Mouse (Mus musculus) gastrocnemius, adult 2 months (tissue): ENCODE measurements around the gene Eomes. TPM values are rescaled to one million over a fixed set of nuclear protein-coding genes. Genes with fewer than 3 reads are reported as not detected.
A peak's percentile ranks its signal among the peaks of the same experiment; 100 is the strongest.

Source experiments
- DNase-seq: peaks from one replicate; pipeline ENCODE4 v3.0.0; 2022
- H3K27ac ChIP-seq: fragments of 200-600 bp; 2 replicates; pipeline ENCODE4 v1.8.1; 2022; ENCODE audit warnings: mild to moderate bottlenecking
- H3K4me3 ChIP-seq: fragments of 200-600 bp; 2 replicates; pipeline ENCODE4 v1.8.1; 2022; ENCODE audit warnings: mild to moderate bottlenecking, moderate library complexity
- CTCF ChIP-seq: fragments of 200-600 bp; IDR thresholded peaks from 2 replicates; pipeline ENCODE4 v1.8.1; 2022; ENCODE audit warnings: antibody characterized with exemption, mild to moderate bottlenecking, moderate library complexity
- intact Hi-C: fragments of 180-260 bp; cut with DNase I; formaldehyde crosslinking; loops from one replicate; pipeline ENCODE4 v1.15.1; 2025
- total RNA-seq, 2 experiments: library from RNA; stranded (reverse); gene quantifications; 2 replicates each; pipeline ENCODE4 v1.2.3; 2021

Gene Eomes
- total RNA-seq, 2 experiments from 2014 or later, result not detected

DNA sequence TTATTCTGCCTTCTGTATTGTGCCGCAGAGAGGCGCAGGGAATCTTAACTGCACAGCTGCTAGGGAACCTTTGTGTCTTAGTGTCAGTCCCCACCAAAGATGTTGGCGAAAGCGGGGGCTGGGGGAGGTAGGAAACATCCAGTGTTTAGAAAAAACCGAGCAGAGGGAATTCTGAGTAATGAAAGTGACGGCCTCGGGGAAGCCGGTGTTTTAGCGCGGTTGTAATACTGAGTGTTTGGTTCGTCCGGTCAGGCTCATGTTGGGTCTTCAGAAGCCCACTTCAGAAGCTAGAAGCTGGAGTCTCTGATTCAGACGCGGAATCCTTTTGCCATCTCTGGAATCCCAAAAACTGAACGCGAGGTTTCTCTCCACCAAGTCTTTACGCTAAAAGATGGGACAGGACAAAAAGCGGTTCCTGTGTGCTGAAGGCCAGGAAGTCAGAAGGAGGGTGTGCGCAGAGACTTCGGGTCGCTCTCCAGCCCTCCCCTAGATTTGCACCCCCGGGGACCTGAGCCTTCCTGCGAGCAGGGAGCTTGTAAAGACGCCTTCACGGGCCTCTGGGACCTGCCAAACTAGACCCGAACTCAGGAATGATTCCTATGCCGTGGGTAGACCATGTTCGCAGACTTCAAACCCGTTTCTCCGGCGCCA lies 606 bp upstream of the Eomes start:
- no peak for TF ChIP-seq CTCF
- Histone ChIP-seq H3K4me3 (peak overlapping the region; percentile 71), H3K27ac (no peak overlapping the region)
- no peak for DNase-seq
- intact Hi-C loops, result no loop called here

DNA sequence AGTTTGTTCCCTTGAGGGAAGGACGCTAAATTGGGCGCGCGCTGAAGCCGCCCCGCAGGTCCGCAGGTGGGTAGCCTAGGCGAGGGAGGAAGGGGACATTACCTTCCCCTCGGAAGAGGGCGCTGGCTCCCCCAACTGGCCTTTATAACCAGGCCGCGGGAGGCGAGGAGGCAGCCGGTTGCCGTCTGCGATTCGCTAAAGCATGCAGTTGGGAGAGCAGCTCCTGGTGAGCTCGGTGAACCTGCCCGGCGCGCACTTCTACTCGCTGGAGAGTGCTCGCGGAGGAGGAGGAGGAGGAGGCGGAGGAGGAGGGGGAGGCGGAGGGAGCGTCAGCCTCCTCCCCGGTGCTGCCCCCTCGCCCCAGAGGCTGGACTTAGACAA lies 436 bp downstream of the Eomes start:
- intact Hi-C loops, result no loop called here
- no peak for DNase-seq
- Histone ChIP-seq H3K4me3 (peak overlapping the region; percentile 71), H3K27ac (no peak overlapping the region)
- TF ChIP-seq CTCF, result peak; percentile 4; the same call in 1 of the 2 replicates

- H3K27ac ChIP-seq, result no peak overlapping the region
- intact Hi-C loops, result no loop called here
- DNase-seq, result peak; percentile 43
- peak; percentile 51 for TF ChIP-seq CTCF
- peak overlapping the region; percentile 71 for H3K4me3 ChIP-seq
These were observed 961 bp downstream of the Eomes start for GRCm38 (mm10) chr9:118478839-118479507.

- H3K4me3 ChIP-seq, result no peak overlapping the region
- H3K27ac ChIP-seq, result no peak overlapping the region
- intact Hi-C loops, result loop anchor here (10.0 kb wide), 1 partner anchor 315 kb away; no protein-coding TSS in a partner anchor
- TF ChIP-seq CTCF, result no peak
- DNase-seq, result no peak
These were observed 1.7 kb downstream of the Eomes start for GRCm38 (mm10) chr9:118479508-118480291.

DNA sequence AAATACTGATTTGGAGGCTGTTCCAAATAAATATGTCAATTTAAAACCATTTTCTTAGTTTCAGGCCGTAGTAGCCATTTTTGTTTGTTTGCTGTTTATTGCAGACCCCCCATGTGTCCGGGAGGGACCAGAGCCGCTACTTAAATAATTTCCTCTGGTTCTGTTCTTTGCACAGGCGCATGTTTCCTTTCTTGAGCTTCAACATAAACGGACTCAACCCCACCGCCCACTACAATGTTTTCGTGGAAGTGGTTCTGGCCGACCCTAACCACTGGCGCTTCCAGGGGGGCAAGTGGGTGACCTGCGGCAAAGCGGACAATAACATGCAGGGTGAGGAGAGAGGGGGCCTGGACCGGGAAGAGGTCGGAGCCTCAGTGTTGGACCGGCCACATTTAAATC lies 2.3 kb downstream of the Eomes start:
- intact Hi-C loops, result loop anchor here (10.0 kb wide), 1 partner anchor 315 kb away; no protein-coding TSS in a partner anchor
- Histone ChIP-seq H3K4me3 (no peak overlapping the region), H3K27ac (no peak overlapping the region)
- no peak for DNase-seq
- no peak for TF ChIP-seq CTCF

GRCm38 (mm10) chr9:118482210-118482609 lies 4.2 kb downstream of the Eomes start:
- H3K27ac ChIP-seq, result no peak overlapping the region
- intact Hi-C loops, result loop anchor here (10.0 kb wide), 1 partner anchor 317 kb away; no protein-coding TSS in a partner anchor
- no peak for DNase-seq
- no peak for TF ChIP-seq CTCF
- no peak overlapping the region for H3K4me3 ChIP-seq

GRCm38 (mm10) chr9:118486361-118487095 lies 8.5 kb downstream of the Eomes start:
- TF ChIP-seq CTCF, result no peak
- DNase-seq, result no peak
- H3K27ac ChIP-seq, result no peak overlapping the region
- intact Hi-C loops, result loop anchor here (10.0 kb wide), 1 partner anchor 322 kb away; no protein-coding TSS in a partner anchor
- no peak overlapping the region for H3K4me3 ChIP-seq

GRCm38 (mm10) chr9:118487096-118487395 lies 9.0 kb downstream of the Eomes start:
- intact Hi-C loops, result loop anchor here (10.0 kb wide), 1 partner anchor 322 kb away; no protein-coding TSS in a partner anchor
- no peak overlapping the region for H3K4me3 ChIP-seq

GRCm38 (mm10) chr9:118487636-118488035 lies 9.6 kb downstream of the Eomes start:
- TF ChIP-seq CTCF, result no peak
- no peak overlapping the region for H3K27ac ChIP-seq
- intact Hi-C loops, result loop anchor here (10.0 kb wide), 1 partner anchor 323 kb away; no protein-coding TSS in a partner anchor
- H3K4me3 ChIP-seq, result peak overlapping the region; percentile 68
- DNase-seq, result no peak

More at GRCm38 (mm10) chr9:118487096-118487395, 9.0 kb downstream of the Eomes start:
- H3K27ac ChIP-seq, result no peak overlapping the region
- DNase-seq, result no peak
- no peak for TF ChIP-seq CTCF

DNA sequence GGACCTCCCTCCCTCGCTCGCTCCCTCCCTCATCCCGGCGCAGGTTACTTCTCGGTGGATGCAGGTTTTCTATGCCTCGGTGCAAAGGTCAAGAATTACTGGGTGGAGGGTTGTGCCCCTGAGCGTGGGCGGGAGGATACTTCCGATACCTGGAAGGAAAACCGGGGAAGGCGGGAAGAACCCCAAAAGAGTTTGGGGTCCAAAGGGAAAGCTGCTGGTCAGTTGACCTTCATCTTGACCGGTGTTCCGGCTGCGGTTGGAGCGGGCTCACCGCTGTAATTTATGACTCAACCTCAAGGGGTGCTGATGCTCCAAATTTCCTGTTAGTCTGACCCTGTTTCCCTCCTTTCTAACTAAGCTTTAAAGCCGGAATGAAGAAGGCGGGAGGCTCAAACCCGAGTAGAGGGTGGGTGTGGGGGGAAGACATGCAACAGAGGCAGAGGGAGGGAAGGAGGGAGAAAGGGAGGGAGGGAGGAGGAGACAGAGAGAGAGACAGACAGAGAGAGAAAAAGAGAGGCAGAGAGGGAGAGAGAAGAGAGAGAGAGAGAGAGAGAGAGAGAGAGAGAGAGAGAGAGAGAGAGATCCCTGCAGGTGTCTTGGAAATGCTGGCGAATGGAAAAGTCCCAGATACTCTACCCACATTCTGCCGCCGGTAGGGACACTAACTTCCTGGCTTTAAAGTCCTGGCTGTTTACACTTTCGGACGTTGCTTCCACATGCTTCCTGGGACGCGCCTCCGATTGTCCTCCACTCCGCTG lies 10.3 kb downstream of the Eomes start:
- Histone ChIP-seq H3K27ac (no peak overlapping the region), H3K4me3 (peak overlapping the region; percentile 68)
- intact Hi-C loops, result loop anchor here (10.0 kb wide), 1 partner anchor 324 kb away; no protein-coding TSS in a partner anchor
- TF ChIP-seq CTCF, result peak; percentile 55
- DNase-seq, result peak; percentile 45

- intact Hi-C loops, result loop anchor here (10.0 kb wide), 1 partner anchor 324 kb away; no protein-coding TSS in a partner anchor
These were observed 11.0 kb downstream of the Eomes start for GRCm38 (mm10) chr9:118488896-118489578.

More at GRCm38 (mm10) chr9:118488896-118489578, 11.0 kb downstream of the Eomes start:
- no peak for TF ChIP-seq CTCF
- H3K4me3 ChIP-seq, result peak overlapping the region; percentile 68
- DNase-seq, result no peak
- H3K27ac ChIP-seq, result no peak overlapping the region
